Mouse (Mus musculus) small intestine, adult 2 months (tissue): ENCODE data around the gene Unc79. TPM values are rescaled to one million over a fixed set of nuclear protein-coding genes. Genes with fewer than 3 reads are reported as not detected.
A peak's percentile ranks its signal among the peaks of the same experiment; 100 is the strongest.

Experiments
- H3K27ac ChIP-seq: fragments of 200-500 bp; 2 replicates; pipeline ENCODE4 v1.5.1; 2012; ENCODE audit warnings: low read depth, low read length, control low read depth, inconsistent platforms; ENCODE audit not compliant: insufficient read depth
- H3K27me3 ChIP-seq: fragments of 200-500 bp; 2 replicates; pipeline ENCODE4 v1.6.1; 2012; ENCODE audit warnings: mild to moderate bottlenecking, moderate library complexity, low read length, inconsistent platforms; ENCODE audit not compliant: control insufficient read depth, insufficient read depth
- H3K36me3 ChIP-seq: fragments of 200-500 bp; 2 replicates; pipeline ENCODE4 v1.6.1; 2012; ENCODE audit warnings: mild to moderate bottlenecking, low read length, control low read depth, inconsistent platforms; ENCODE audit not compliant: control insufficient read depth, insufficient read depth
- H3K4me1 ChIP-seq: fragments of 200-500 bp; 2 replicates; pipeline ENCODE4 v1.6.1; 2012; ENCODE audit warnings: low read length, inconsistent platforms, mixed read lengths; ENCODE audit not compliant: control insufficient read depth, insufficient read depth, insufficient read length
- H3K4me3 ChIP-seq: fragments of 200-500 bp; 2 replicates; pipeline ENCODE4 v1.5.1; 2012; ENCODE audit warnings: low read depth, mild to moderate bottlenecking, control low read depth, inconsistent platforms, low read length, moderate library complexity
- CTCF ChIP-seq: fragments of 200-500 bp; IDR thresholded peaks from 2 replicates; pipeline ENCODE4 v1.5.1; 2012; ENCODE audit warnings: low read depth, mild to moderate bottlenecking, control low read depth, inconsistent platforms, low read length, moderate library complexity, mixed read lengths; ENCODE audit not compliant: insufficient replicate concordance, insufficient read length; ENCODE audit errors: extremely low read depth
- POLR2A ChIP-seq: fragments of 200-500 bp; IDR thresholded peaks from 2 replicates; pipeline ENCODE4 v1.6.1; 2012; ENCODE audit warnings: low read depth, mild to moderate bottlenecking, control low read depth, inconsistent platforms, low read length, moderate library complexity
- WGBS: fragments of 180-500 bp; shearing (Covaris S2); methylation state at CpG from one replicate; pipeline ENCODE4 v1.1.7; 2018; 5-methylcytosine and 5-hydroxymethylcytosine counted together
- polyA plus RNA-seq: library from polyadenylated mRNA; depleted of rRNA; stranded (reverse); fragments of >200 nt; gene quantifications from 2 replicates; pipeline ENCODE4 v1.2.3, GENCODE M21; 2012; rRNA removed

Unc79 gene
- polyA plus RNA-seq: 0.23 and 0.33 TPM in 2 replicates

DNA sequence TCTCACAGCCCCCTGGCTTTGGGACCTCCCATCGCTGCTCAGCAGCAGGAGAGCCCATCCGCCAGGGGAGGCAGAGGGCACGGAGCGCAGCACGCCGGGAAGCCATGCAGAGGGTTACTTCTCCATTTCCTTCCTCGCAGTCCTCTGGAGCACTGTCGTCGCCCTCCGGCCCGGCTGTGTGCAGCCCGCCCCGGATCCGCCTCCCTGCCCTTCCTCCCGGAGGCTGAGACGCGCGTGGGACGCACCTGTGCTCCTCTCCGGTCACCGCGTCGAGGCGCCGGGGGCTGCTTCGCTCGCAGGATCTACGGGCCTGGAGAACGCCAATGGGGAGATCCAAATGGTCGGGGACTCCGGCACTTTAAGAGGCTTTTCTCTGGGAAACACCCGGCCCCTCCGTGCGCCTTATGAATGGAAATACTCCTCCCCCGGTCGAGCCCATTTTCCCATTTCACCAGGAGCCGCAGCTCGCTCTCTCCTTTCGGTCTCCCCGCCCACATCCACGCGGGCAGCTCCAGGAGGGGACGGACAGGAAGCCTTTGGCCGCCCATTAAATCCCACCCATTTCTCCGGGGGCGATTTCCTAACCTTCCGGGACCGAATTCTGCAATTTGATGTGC is at the start of gene Unc79:
Unc79 (plus strand) TSS at position 82 of the 617 bp plus-strand sequence.
- Histone ChIP-seq H3K27me3 (peaks cover 22% of the 10 kb centered on the region), H3K4me3 (peak within 1 kb of the TSS; percentile 51), H3K4me1 (peaks cover 5% of the 10 kb centered on the region; the same call in 1 of the 2 replicates), H3K27ac (no peak within 1 kb of the TSS), H3K36me3 (no peaks in the 10 kb centered on the region)
- 1% methylated on average over 48 of the region's 48 CpGs for WGBS
- no peak for TF ChIP-seq CTCF
- TF ChIP-seq POLR2A: no peak

DNA sequence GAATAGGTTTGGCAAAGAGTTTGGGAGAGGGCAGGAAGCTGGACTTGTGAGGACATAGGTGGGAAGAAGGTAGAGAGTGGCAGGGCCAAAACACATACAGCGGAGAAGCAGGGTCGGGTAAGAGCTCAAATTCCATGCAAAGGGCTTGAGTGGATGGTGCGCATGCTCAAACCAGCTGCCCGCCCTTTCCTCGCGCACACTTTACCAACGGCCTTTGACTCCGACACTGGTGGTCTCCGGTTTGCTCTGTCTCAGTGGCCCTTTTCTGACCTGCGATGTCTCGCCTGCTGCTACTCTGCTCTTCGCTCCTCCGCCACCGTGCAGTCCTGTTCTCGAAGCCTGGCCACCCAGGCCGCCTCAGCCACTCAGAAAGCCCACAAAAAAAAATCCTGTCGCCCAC is 49.6 kb upstream of the Unc79 start, which contains the start of gene Cox8c:
Cox8c (plus strand) TSS at position 226 of the 400 bp plus-strand sequence.
- H3K36me3 ChIP-seq: no peaks in the 10 kb centered on the region
- no peaks in the 10 kb centered on the region for H3K27me3 ChIP-seq
- no peaks in the 10 kb centered on the region for H3K4me1 ChIP-seq
- no peak within 1 kb of the TSS for H3K27ac ChIP-seq
- no peak within 1 kb of the TSS for H3K4me3 ChIP-seq
- TF ChIP-seq CTCF: no peak
- no peak for TF ChIP-seq POLR2A
- WGBS: 90% methylated on average over 17 of the region's 17 CpGs

DNA sequence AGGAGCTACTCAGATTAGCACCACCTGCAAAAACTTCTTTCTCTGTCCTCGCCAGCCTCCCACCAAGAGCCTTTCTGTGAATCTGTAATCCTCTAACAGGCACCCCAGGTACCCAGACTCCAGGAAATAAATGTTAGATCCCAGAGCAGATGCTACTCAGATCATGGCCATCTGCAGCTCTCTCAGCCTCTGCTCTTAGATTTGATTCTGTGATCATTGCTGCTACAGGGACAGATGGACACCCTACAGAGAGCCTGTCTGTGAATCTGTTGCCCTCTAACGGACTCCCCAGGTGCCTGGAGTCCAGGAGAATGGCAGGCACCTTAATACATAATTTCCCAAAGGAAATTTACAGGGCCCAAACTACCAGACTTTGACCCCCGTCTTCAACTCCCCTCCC is 40.5 kb upstream of the Unc79 start:
- no peaks in the 10 kb centered on the region for H3K27me3 ChIP-seq
- no peak overlapping the region for H3K27ac ChIP-seq
- no peak for TF ChIP-seq CTCF
- TF ChIP-seq POLR2A: no peak
- no peak overlapping the region for H3K4me3 ChIP-seq
- H3K36me3 ChIP-seq: no peaks in the 10 kb centered on the region
- 28% methylated on average over 3 of the region's 3 CpGs for WGBS
- no peaks in the 10 kb centered on the region for H3K4me1 ChIP-seq

DNA sequence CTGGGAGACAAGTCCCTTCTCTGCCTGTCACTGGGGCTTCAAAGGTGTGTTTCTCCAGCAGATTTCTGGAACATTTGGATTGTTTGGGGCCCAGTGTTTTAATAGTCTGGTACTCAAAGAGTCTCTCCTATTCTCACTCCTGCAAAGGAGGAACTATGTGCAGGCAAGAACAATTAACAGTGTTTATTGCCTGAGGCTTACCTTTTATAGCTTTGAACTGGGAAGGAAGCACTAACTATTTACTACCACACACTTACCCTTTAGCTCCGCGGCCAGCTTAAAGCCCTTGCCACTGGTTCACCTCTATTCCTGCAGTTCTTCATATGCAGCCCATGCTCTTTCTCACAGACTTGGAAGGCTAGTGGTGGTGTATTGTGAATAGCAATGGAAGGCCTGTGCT is 32.6 kb upstream of the Unc79 start:
- 26% methylated on average over 2 of the region's 2 CpGs for WGBS
- TF ChIP-seq CTCF (no peak), POLR2A (no peak)
- Histone ChIP-seq H3K4me1 (no peaks in the 10 kb centered on the region), H3K4me3 (no peak overlapping the region), H3K36me3 (no peaks in the 10 kb centered on the region), H3K27me3 (no peaks in the 10 kb centered on the region), H3K27ac (no peak overlapping the region)

DNA sequence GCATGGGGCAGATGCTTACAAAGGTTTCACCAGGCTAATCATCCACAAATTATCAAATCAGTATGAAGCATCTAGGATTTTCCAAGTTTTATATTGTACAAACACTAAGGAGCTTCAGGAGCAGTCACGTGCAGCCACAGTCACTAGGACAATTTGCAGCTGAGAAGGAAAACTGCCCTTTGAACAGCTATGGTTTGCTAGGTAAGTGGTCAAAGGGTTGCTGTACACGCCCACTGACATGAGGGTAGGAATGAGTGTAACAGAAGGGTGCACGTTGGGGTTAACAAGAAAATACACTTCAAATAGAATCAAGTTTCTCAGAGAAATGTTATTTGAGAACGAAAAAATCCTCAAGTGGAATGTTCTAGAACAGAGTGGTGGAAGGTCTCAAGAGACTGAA is 18.9 kb upstream of the Unc79 start:
- Histone ChIP-seq H3K4me1 (peaks cover 2% of the 10 kb centered on the region; the same call in 1 of the 2 replicates), H3K27ac (no peak overlapping the region), H3K27me3 (no peaks in the 10 kb centered on the region), H3K36me3 (no peaks in the 10 kb centered on the region), H3K4me3 (no peak overlapping the region)
- WGBS: 42% methylated on average over 4 of the region's 4 CpGs
- TF ChIP-seq POLR2A: no peak
- TF ChIP-seq CTCF: no peak

DNA sequence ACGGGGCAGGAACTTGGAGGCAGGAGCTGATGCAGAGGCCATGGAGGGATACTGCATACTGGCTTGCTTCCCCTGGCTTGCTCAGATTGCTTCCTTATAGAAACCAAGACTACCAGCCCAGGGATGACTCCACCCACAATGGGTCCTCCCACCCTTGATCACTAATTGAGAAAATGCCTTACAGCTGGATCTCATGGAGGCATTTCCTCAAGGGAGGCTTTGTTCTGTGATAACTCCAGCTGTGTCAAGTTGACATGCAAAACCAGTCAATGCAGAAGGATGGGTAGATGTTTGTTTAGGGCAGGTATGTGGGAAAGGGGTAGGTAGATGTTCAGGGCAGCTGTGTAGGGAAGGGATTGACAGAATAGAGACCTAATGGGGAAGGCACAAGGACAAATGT is 18.3 kb upstream of the Unc79 start:
- TF ChIP-seq POLR2A: no peak
- no peak for TF ChIP-seq CTCF
- peaks cover 2% of the 10 kb centered on the region; the same call in 1 of the 2 replicates for H3K4me1 ChIP-seq
- H3K36me3 ChIP-seq: no peaks in the 10 kb centered on the region
- no peaks in the 10 kb centered on the region for H3K27me3 ChIP-seq
- no peak overlapping the region for H3K4me3 ChIP-seq
- H3K27ac ChIP-seq: no peak overlapping the region
- WGBS: 42% methylated on average over 1 of the region's 1 CpGs

DNA sequence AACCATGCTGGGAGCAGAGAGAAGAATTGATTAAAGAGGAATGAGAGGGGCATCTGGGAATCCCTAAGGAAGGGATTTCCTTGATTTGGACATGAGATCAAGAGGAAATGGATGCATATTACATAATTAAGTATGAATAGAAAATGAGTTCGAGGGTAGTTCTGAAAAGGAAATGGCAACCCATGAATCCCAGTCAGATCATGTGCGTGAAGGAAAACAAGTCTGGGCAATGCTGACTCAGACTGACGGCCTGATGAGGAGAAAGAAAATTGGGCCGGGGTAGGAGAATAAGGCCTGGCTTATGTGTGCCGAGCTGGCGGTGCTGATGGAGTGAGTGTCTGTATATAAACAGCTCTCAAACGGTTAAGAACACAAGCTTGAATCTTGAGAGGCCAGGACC is 17.9 kb upstream of the Unc79 start:
- Histone ChIP-seq H3K36me3 (no peaks in the 10 kb centered on the region), H3K27me3 (no peaks in the 10 kb centered on the region), H3K4me1 (peaks cover 2% of the 10 kb centered on the region; the same call in 1 of the 2 replicates), H3K4me3 (no peak overlapping the region), H3K27ac (no peak overlapping the region)
- TF ChIP-seq POLR2A (no peak), CTCF (no peak)
- 87% methylated on average over 7 of the region's 7 CpGs for WGBS

DNA sequence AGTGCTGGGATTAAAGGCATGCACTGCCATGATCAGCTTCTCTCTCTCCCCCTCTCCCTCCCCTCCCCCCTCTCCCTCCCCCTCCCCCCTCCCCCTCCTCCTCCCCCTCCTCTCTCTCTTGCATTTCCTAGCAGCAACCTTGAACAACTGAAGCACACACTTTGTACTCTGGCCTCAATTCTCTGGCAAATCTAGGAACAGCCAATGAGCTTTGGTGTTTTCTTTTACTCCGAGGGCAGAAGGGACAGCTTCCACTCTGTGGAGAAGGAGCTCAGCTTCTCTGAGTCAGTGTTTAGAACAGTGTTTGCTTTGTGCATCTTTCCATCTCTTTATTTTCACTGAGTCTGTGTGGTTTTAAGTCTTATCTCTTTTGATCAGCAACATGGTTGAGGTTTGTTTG is 12.8 kb upstream of the Unc79 start:
- 3% methylated on average over 1 of the region's 1 CpGs for WGBS
- Histone ChIP-seq H3K36me3 (no peaks in the 10 kb centered on the region), H3K4me1 (no peaks in the 10 kb centered on the region), H3K27ac (no peak overlapping the region), H3K27me3 (no peaks in the 10 kb centered on the region), H3K4me3 (no peak overlapping the region)
- TF ChIP-seq CTCF (no peak), POLR2A (no peak)
